Mouse (Mus musculus) ovary, postnatal 10 days (tissue): ENCODE data around the gene Sntb2.

Experiments
- DNase-seq: peaks from one replicate; pipeline ENCODE4 v3.0.0; 2022; ENCODE audit warnings: low spot score

Gene Sntb2

GRCm38 (mm10) chr8:107035641-107036040 is 100.1 kb downstream of the Sntb2 start:
- no peak for DNase-seq

DNA sequence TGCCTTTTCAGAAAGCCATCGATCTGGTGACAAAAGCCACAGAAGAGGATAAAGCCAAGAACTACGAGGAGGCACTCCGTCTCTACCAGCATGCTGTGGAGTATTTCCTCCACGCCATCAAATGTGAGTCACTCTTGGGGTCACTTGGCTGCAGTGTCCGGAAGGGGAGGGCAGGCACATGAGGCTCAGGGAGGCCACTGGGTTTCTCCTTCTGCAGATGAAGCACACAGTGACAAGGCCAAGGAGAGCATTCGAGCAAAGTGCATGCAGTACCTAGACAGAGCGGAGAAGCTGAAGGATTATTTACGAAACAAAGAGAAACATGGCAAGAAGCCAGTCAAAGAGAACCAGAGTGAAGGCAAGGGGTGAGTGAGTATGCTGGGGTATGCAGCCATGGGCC is 101.1 kb downstream of the Sntb2 start:
- no peak for DNase-seq

DNA sequence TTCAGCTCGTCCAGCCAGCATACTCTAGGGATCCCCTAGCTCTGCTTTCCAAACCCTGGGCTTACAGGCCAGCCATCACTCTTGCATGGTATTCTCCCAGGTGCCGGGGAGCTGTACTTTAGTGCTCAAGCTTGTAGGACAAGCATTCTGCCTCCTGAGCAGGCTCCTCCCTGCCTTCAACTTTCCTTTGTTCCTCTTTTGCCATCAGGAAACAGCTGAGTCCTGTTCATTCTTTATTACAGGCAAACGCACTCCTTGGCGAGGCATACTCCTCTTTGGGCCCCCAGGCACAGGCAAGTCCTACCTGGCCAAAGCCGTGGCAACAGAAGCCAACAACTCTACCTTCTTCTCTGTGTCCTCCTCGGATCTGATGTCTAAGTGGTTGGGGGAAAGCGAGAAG is 105.1 kb downstream of the Sntb2 start:
- no peak for DNase-seq

- DNase-seq: no peak
These were observed 109.9 kb downstream of the Sntb2 start for GRCm38 (mm10) chr8:107045478-107045877.

DNA sequence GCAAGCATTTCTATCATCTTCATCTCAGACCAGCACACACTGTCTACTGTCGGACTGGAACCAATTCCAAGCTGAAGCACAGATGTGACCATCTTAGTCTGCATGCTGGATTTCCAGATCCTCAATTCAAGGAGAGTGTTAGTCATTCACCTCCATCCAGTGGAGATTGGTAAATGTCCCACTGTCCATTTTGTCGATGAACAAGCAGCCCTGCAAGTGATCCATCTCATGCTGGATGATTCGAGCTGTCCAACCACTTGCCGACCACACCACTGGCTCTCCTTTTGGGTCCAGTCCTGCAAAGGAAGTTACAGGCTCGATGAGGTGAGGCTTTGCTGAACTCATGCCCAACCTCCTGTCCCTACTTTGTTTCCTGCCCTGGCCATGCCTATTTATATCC is 111.4 kb downstream of the Sntb2 start:
- DNase-seq: no peak

GRCm38 (mm10) chr8:107048061-107048941 is 112.8 kb downstream of the Sntb2 start, which contains the start of gene Pdf:
Gene Pdf (minus strand): TSS chr8:107048614.
- DNase-seq: peak; percentile 63

GRCm38 (mm10) chr8:107049480-107049879 is 113.9 kb downstream of the Sntb2 start:
- no peak for DNase-seq

GRCm38 (mm10) chr8:107052046-107052445 is 116.5 kb downstream of the Sntb2 start:
- no peak for DNase-seq

DNA sequence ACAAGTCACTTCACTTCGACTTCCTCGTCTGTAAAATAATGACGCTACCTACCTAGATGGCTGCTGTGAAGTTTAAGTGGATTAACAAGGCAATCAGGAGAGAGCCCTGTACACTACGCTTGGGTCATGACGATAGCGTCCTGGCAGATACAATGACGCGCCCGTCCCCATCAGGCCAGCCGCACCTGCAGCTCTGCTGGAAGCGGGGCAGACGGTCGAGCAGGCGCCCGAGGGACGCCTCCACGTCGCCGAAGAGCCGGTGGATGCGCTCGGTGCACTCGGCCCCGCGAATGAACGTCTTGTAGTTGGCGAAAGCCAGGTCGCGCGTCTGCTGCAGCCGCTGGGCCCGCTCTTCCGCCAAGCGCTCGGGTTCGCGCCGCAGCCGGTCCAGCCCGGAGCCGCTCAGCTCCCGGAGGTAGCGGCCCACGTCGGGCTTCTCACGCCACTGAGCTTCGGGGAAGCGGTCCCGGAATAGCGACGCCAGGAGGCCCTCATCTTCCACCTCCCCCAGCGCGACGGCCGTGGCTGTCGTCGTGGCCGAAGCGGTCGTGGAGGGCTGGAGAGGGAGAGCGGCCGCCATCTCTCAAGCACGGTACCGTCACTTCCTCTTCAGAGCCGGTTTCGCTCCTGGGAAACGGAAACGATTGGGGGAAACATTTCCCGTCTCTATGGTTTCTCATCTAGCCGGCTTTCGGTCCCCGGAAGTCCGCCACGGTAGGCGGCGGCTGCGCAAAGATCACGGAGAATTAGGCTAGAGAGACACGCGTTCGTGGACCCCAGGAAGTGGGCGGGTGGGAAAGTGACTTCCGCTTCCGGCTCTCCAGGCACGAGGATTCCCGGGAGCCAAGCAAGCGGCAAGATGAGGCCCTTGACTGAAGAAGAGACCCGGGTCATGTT is 120.8 kb downstream of the Sntb2 start, which contains the start of the genes Cog8 and Nip7:
TSS of gene Cog8 (minus strand) at position 614 of the 897 bp plus-strand sequence.
TSS of gene Nip7 (plus strand) at position 802 of the 897 bp plus-strand sequence.
- DNase-seq: peak; percentile 73

- DNase-seq: no peak
These were observed 121.4 kb downstream of the Sntb2 start for GRCm38 (mm10) chr8:107056973-107057369.

DNA sequence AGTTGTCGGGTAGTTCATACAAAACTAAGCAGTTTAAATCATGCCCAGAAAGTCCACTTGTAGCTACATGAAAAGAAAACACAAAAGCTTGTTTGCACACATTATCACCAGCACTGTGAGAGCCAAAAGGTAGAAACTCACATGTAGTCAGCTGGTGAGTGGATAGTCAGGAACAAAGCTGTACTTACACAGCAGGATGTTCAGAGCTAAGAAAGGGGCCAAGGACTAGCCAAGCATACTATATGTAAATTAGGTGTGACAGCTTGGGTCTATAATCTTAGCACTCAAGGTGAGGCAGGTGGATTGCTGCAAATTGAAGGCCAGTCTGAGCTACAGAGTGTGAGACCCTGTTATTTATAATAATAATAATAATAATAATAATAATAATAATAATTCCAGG is 127.1 kb downstream of the Sntb2 start:
- DNase-seq: no peak

- DNase-seq: no peak
These were observed 130.3 kb downstream of the Sntb2 start, which contains the start of gene Tmed6 for GRCm38 (mm10) chr8:107065511-107066496. Gene Tmed6 (minus strand): TSS chr8:107065644.
